Mouse (Mus musculus) brain, embryonic 18.5 days (tissue): ENCODE measurements at regions not wholly inside any gene's neighbourhood (a gene's known extent, or its start where the extent isn't known, plus 50 kb on each side); places are given as distances from the start of the nearest gene placed in this dataset.

Experiments used
- DNase-seq: peaks from one replicate; pipeline ENCODE4 v3.0.0-alpha.2; 2012; ENCODE audit warnings: low read depth, low spot score

GRCm38 (mm10) chr17:9764041-9764606, 94.6 kb upstream of the Pabpc6 start:
- no peak for DNase-seq

- DNase-seq = no peak
Measured at GRCm38 (mm10) chr17:9763110-9763509, 93.6 kb upstream of the Pabpc6 start.

GRCm38 (mm10) chr17:9762436-9762835, 92.9 kb upstream of the Pabpc6 start:
- DNase-seq = no peak

- no peak for DNase-seq
Measured at GRCm38 (mm10) chr17:9760706-9761059, 91.2 kb upstream of the Pabpc6 start.

- no peak for DNase-seq
Measured at GRCm38 (mm10) chr17:9760026-9760705, 90.6 kb upstream of the Pabpc6 start.

GRCm38 (mm10) chr17:9759421-9759852, 89.9 kb upstream of the Pabpc6 start:
- DNase-seq = no peak

GRCm38 (mm10) chr17:9757725-9758251, 88.3 kb upstream of the Pabpc6 start:
- DNase-seq = no peak

- DNase-seq = no peak
Measured at GRCm38 (mm10) chr17:9756675-9757074, 87.2 kb upstream of the Pabpc6 start.

- no peak for DNase-seq
Measured at GRCm38 (mm10) chr17:9756196-9756595, 86.7 kb upstream of the Pabpc6 start.

- no peak for DNase-seq
Measured at GRCm38 (mm10) chr17:9755576-9755975, 86.1 kb upstream of the Pabpc6 start.

- DNase-seq = no peak
Measured at GRCm38 (mm10) chr17:9754884-9755405, 85.4 kb upstream of the Pabpc6 start.

GRCm38 (mm10) chr17:9752848-9753247, 83.3 kb upstream of the Pabpc6 start:
- no peak for DNase-seq

GRCm38 (mm10) chr17:9751348-9752170, 82.0 kb upstream of the Pabpc6 start:
- no peak for DNase-seq

- DNase-seq = no peak
Measured at GRCm38 (mm10) chr17:9750046-9750445, 80.5 kb upstream of the Pabpc6 start.

GRCm38 (mm10) chr17:9749301-9749700, 79.8 kb upstream of the Pabpc6 start:
- no peak for DNase-seq

GRCm38 (mm10) chr17:9747893-9748292, 78.4 kb upstream of the Pabpc6 start:
- no peak for DNase-seq

- no peak for DNase-seq
Measured at GRCm38 (mm10) chr17:9743342-9743741, 73.8 kb upstream of the Pabpc6 start.

GRCm38 (mm10) chr17:9741321-9741720, 71.8 kb upstream of the Pabpc6 start:
- no peak for DNase-seq

- no peak for DNase-seq
Measured at GRCm38 (mm10) chr17:9729020-9729419, 59.5 kb upstream of the Pabpc6 start.

- peak; percentile 69 for DNase-seq
Measured at GRCm38 (mm10) chr17:9725704-9726469, 56.4 kb upstream of the Pabpc6 start.

GRCm38 (mm10) chr17:9723484-9723883, 54.0 kb upstream of the Pabpc6 start:
- DNase-seq = no peak
